Mouse (Mus musculus) megakaryocyte, embryonic 14.5 days (primary cell): ENCODE results near the gene Smc1b.

Experiments
- FLI1 ChIP-seq: IDR thresholded peaks from 2 replicates; pipeline ENCODE4 v1.6.1; 2012; ENCODE audit warnings: low read length, inconsistent platforms, mixed read lengths
- GATA1 ChIP-seq: IDR thresholded peaks from 3 replicates; pipeline ENCODE4 v1.6.1; 2012; ENCODE audit warnings: mixed read lengths, low read length, inconsistent platforms, borderline replicate concordance

DNA sequence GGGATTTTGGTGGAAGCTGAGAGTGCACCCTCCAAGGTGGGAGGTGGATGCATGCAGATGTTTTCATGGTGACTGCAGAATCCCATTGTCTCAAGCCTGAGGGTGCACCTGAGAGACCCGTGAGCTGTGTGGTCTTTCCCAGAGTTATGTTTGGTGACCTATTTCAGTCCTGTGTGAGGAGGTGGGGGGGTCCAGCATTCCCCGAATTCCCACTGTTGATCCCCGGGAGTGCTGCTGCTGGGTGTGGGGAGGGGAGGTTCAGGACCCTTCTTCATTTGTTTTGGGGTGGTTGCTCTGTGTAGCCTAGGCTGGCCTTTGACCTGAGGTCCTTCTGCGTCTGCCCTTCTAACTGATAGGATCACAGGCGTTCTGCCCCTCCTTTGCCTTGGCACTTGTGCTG, 88.0 kb downstream of the Smc1b start:
- no peak for TF ChIP-seq FLI1
- TF ChIP-seq GATA1 = no peak
